Mouse (Mus musculus) heart, adult 11 months (tissue): Measurements from ENCODE around the gene Gadd45gip1.

Experiments used
- DNase-seq: peaks from one replicate; pipeline ENCODE4 v3.0.0; 2022

The Gadd45gip1 gene

DNA sequence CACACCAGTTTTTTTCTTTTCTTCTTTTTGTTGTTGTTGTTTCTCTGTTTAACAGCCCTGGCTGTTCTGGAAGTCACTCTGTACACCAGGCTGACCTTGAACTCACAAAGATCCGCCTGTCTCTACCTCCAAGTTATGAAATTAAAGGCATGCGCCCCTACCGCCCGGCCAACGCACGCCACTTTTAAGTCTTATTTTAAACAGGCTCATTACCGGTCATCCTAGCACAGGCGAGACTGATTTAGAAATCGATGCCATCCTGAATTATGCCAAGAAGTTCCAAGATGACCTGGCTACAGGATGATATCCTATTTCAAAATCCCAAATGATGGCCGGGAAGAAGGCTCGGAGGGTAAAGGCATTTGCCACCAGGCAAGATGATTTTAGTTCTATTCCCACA lies at the start of gene Gadd45gip1:
Gene Gadd45gip1 (plus strand): TSS at position 33 of the 400 bp plus-strand sequence.
- DNase-seq: peak; percentile 95

DNA sequence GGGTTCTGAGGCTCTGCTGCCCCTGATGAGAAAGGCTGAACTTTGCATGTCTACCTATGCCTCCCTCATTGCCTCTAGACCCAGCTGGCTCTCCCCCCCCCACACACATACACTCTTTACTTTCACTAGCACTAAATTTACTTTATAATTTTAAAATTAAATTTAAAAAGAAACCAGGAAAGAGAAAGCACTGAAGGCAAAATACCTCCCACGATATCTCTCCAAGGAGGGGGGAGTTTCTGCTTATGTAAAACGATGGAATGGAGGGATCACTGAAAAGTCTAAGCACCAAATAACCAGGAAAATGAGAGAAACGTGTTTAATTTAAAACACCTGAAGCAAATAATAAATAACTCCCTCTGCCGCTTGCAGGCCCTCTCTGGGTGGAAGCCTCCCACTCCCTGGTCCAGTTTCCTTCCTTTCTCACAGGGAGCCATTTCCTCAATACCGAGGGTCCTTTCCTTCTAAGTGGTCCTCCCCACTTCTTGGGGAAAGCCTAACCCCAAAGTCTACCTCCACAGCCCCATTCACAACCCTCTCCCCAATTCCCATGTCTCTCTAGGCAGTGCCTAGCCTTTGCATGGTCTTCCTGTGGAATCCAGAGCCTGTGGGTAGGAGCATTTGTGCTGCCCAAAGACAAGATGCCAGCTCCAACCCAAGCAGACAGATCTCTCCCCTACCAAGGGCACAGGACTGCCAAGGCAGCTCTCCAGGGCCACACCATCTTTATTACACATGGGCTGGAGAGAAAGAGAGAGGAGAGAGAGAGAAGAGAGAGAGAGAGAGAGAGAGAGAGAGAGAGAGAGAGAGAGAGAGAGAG lies 49.4 kb upstream of the Gadd45gip1 start:
- no peak for DNase-seq

GRCm38 (mm10) chr8:84782680-84783079 lies 48.6 kb upstream of the Gadd45gip1 start:
- DNase-seq: no peak

DNA sequence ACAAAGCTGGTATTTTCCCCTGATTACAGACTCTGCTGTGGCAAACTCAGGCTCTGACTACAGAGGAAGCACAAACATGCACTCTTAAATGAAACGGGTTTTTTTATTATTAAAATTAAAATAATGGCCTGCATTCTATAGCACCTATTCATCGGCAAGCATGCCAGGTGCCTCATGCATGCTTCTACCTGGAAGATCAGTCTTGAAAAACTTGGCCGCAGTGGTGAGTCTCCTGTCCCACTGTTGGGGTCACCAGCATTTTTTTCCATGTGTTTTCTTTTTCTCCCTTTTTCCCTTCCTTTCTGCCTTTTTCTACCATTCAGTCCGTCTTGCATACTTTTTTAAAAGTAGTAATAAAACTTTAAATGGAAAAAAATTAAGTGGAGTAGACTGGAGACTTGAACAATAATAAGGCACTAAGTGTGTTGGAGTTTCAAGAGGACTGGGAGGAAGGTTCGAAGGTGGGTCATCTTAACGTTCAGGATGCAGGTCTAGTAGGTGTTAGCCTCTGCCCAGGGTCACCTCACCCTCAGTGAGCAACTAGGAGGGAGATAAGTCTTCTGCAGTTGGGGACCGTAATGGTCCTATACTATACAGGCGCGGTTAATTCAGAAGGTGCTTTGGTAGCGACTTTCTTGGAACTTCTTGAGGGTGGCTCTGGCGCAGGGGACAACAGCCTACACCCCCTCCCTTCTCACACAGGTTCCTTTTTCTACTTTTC lies 48.0 kb upstream of the Gadd45gip1 start:
- no peak for DNase-seq

- DNase-seq: peak; percentile 97
These were observed 47.3 kb upstream of the Gadd45gip1 start for GRCm38 (mm10) chr8:84783919-84784581.

- DNase-seq: peak; percentile 94
These were observed 46.4 kb upstream of the Gadd45gip1 start for GRCm38 (mm10) chr8:84784681-84785505.

GRCm38 (mm10) chr8:84785506-84785755 lies 45.9 kb upstream of the Gadd45gip1 start:
- no peak for DNase-seq

- peak; percentile 99 for DNase-seq
These were observed 45.3 kb upstream of the Gadd45gip1 start for GRCm38 (mm10) chr8:84785756-84786677.

- no peak for DNase-seq
These were observed 44.4 kb upstream of the Gadd45gip1 start for GRCm38 (mm10) chr8:84786801-84787467.

GRCm38 (mm10) chr8:84787523-84788302 lies 43.6 kb upstream of the Gadd45gip1 start:
- DNase-seq: peak; percentile 93

GRCm38 (mm10) chr8:84788896-84789295 lies 42.4 kb upstream of the Gadd45gip1 start:
- peak; percentile 98 for DNase-seq

GRCm38 (mm10) chr8:84789345-84789744 lies 42.0 kb upstream of the Gadd45gip1 start:
- peak; percentile 92 for DNase-seq

GRCm38 (mm10) chr8:84789855-84790486 lies 41.4 kb upstream of the Gadd45gip1 start:
- peak; percentile 98 for DNase-seq

- DNase-seq: peak; percentile 93
These were observed 40.8 kb upstream of the Gadd45gip1 start for GRCm38 (mm10) chr8:84790537-84790936.

DNA sequence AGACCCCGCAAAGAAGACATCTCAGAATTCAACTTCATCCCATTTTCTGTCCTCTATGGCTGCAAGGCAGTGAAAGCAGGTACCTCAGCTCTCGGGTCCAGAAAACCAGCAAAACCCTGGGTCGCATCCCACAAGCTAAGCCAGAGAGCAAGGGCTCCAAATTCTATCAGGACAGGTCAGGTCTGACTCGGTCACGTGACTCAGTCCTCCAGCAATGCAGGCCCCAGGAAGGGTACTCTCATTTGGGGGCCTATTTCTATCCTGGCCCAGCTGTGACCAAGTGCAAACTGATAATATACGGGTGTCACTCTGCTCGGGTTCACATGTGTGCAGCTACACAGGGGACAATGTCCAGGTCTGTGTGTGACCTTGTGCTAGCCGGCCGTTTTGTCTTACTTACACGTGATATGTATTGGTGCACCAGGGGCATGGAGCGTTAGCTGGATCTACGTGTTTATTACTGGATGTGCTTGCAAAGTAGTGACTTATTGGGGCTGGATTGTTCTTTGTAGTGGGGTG lies 38.8 kb upstream of the Gadd45gip1 start:
- DNase-seq: peak; percentile 94

DNA sequence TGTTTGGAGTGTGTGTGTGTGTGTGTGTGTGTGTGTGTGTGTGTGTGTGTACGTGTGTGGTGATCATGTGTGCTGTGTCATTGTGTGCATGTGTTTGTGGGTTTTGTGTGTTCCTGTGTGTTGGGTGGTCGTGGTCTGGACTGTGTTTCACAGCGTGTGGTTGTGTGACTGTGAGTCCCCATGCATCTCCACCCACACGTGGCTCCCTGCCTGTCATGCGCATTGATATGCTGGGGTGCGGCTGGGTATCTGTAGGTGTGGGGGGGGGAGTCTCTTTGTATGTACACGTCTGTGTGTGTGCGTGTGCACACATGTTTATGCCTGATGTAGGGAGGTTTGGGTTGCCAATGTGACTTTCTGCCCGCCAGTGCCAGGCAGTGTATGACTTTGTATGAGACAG lies 38.2 kb upstream of the Gadd45gip1 start:
- peak; percentile 94 for DNase-seq

- peak; percentile 98 for DNase-seq
These were observed 37.4 kb upstream of the Gadd45gip1 start for GRCm38 (mm10) chr8:84793791-84794485.

DNA sequence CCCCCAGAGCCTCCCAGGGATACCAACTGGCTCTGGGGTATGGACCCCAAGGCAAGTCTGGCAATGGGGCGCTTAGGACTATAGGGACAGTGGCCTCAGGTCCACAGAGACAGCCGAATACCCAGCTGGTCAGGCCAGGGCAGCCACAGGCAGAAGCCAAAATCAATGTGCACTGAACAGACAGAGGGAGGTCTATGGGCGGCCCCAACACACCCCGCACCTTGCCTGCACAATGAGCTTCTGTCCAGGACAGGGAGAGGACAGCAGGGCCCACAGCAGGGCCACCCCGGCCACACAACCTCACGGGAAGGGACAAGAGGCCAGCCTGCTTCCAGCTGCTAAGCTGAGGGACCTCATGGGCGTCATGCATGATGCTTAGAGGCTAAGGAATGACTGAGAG lies 36.8 kb upstream of the Gadd45gip1 start:
- peak; percentile 96 for DNase-seq

- DNase-seq: no peak
These were observed 34.0 kb upstream of the Gadd45gip1 start for GRCm38 (mm10) chr8:84797256-84797797.
